Mouse (Mus musculus): ENCODE results near the gene Slc35b4. TPM values are rescaled to one million over a fixed set of nuclear protein-coding genes. Genes with fewer than 3 reads are reported as not detected.
A peak's percentile ranks its signal among the peaks of the same experiment; 100 is the strongest.

Gene Slc35b4
- polyA plus RNA-seq, 1 experiment from 2014 or later, result 17.2 TPM

- Histone ChIP-seq H3K4me3 (ENCODE audit: low read depth, low read length) (no peak overlapping the region), H3K4me2 (replicated peaks; ENCODE audit: low read depth) (no peak overlapping the region), H3K4me1 (replicated peaks; ENCODE audit: control insufficient read depth, insufficient read depth, low read length) (no peaks in the 10 kb centered on the region), H3K9me3 (ENCODE audit: control insufficient read depth) (no peaks in the 10 kb centered on the region), H3K27ac (ENCODE audit: low read depth, low read length) (no peak overlapping the region), H3K36me3 (ENCODE audit: control insufficient read depth, insufficient read depth) (no peaks in the 10 kb centered on the region), H3K27me3 (replicated peaks; ENCODE audit: control insufficient read depth, insufficient read depth, low read length) (no peaks in the 10 kb centered on the region), H3K9ac (ENCODE audit: low read depth, low read length) (no peak overlapping the region)
- no peak for ATAC-seq
- TF ChIP-seq CTCF (IDR thresholded peaks at IDR 0.05; ENCODE audit: low read depth), result no peak
- 75% methylated on average over 3 of the region's 3 CpGs for WGBS
Observed at GRCm38 (mm10) chr6:34183326-34183725, 6.4 kb upstream of the Slc35b4 start.

GRCm38 (mm10) chr6:34181961-34182360 lies 5.0 kb upstream of the Slc35b4 start:
- no peak for ATAC-seq
- TF ChIP-seq CTCF (IDR thresholded peaks at IDR 0.05; ENCODE audit: low read depth), result no peak
- WGBS, result 53% methylated on average over 3 of the region's 3 CpGs

GRCm38 (mm10) chr6:34179911-34180310 lies 3.0 kb upstream of the Slc35b4 start:
- Histone ChIP-seq H3K27ac (ENCODE audit: low read depth, low read length) (no peak overlapping the region), H3K4me3 (ENCODE audit: low read depth, low read length) (no peak overlapping the region), H3K4me2 (replicated peaks; ENCODE audit: low read depth) (no peak overlapping the region), H3K4me1 (replicated peaks; ENCODE audit: control insufficient read depth, insufficient read depth, low read length) (peaks cover 10% of the 10 kb centered on the region; the same call in 1 of the 2 replicates), H3K9me3 (ENCODE audit: control insufficient read depth) (no peaks in the 10 kb centered on the region), H3K27me3 (replicated peaks; ENCODE audit: control insufficient read depth, insufficient read depth, low read length) (no peaks in the 10 kb centered on the region), H3K36me3 (ENCODE audit: control insufficient read depth, insufficient read depth) (no peaks in the 10 kb centered on the region), H3K9ac (ENCODE audit: low read depth, low read length) (no peak overlapping the region)
- no peak for ATAC-seq
- TF ChIP-seq CTCF (IDR thresholded peaks at IDR 0.05; ENCODE audit: low read depth), result no peak
- 83% methylated on average over 4 of the region's 4 CpGs for whole genome bisulfite sequencing

More at GRCm38 (mm10) chr6:34181961-34182360, 5.0 kb upstream of the Slc35b4 start:
- no peaks in the 10 kb centered on the region for H3K36me3 ChIP-seq (ENCODE audit: control insufficient read depth, insufficient read depth)
- H3K4me2 ChIP-seq (replicated peaks; ENCODE audit: low read depth), result no peak overlapping the region
- no peak overlapping the region for H3K4me3 ChIP-seq (ENCODE audit: low read depth, low read length)
- H3K9ac ChIP-seq (ENCODE audit: low read depth, low read length), result no peak overlapping the region
- H3K27me3 ChIP-seq (replicated peaks; ENCODE audit: control insufficient read depth, insufficient read depth, low read length), result no peaks in the 10 kb centered on the region
- 0 out of 2 replicates have a peak, but pooled peaks cover 4% of the 10 kb centered on the region for H3K4me1 ChIP-seq (replicated peaks; ENCODE audit: control insufficient read depth, insufficient read depth, low read length)
- H3K27ac ChIP-seq (ENCODE audit: low read depth, low read length), result no peak overlapping the region
- H3K9me3 ChIP-seq (ENCODE audit: control insufficient read depth), result no peaks in the 10 kb centered on the region

- Histone ChIP-seq H3K4me1 (replicated peaks; ENCODE audit: control insufficient read depth, insufficient read depth, low read length) (peaks cover 10% of the 10 kb centered on the region; the same call in 1 of the 2 replicates), H3K4me2 (replicated peaks; ENCODE audit: low read depth) (no peak overlapping the region), H3K27me3 (replicated peaks; ENCODE audit: control insufficient read depth, insufficient read depth, low read length) (no peaks in the 10 kb centered on the region), H3K9ac (ENCODE audit: low read depth, low read length) (no peak overlapping the region), H3K27ac (ENCODE audit: low read depth, low read length) (no peak overlapping the region), H3K9me3 (ENCODE audit: control insufficient read depth) (no peaks in the 10 kb centered on the region), H3K4me3 (ENCODE audit: low read depth, low read length) (no peak overlapping the region), H3K36me3 (ENCODE audit: control insufficient read depth, insufficient read depth) (no peaks in the 10 kb centered on the region)
- TF ChIP-seq CTCF (IDR thresholded peaks at IDR 0.05; ENCODE audit: low read depth), result no peak
- WGBS, result 76% methylated on average over 3 of the region's 3 CpGs
- no peak for ATAC-seq
Observed at GRCm38 (mm10) chr6:34179007-34179406, 2.1 kb upstream of the Slc35b4 start.

GRCm38 (mm10) chr6:34176111-34176863 lies 624 bp downstream of the Slc35b4 start:
- 2% methylated on average over 29 of the region's 29 CpGs for WGBS
- Histone ChIP-seq H3K4me3 (ENCODE audit: low read depth, low read length) (peak overlapping the region; percentile 64), H3K4me1 (replicated peaks; ENCODE audit: control insufficient read depth, insufficient read depth, low read length) (peaks cover 10% of the 10 kb centered on the region; the same call in 1 of the 2 replicates), H3K9ac (ENCODE audit: low read depth, low read length) (peak overlapping the region; percentile 64), H3K36me3 (ENCODE audit: control insufficient read depth, insufficient read depth) (no peaks in the 10 kb centered on the region), H3K27me3 (replicated peaks; ENCODE audit: control insufficient read depth, insufficient read depth, low read length) (no peaks in the 10 kb centered on the region), H3K27ac (ENCODE audit: low read depth, low read length) (peak overlapping the region; percentile 65), H3K9me3 (ENCODE audit: control insufficient read depth) (no peaks in the 10 kb centered on the region), H3K4me2 (replicated peaks; ENCODE audit: low read depth) (peak overlapping the region; percentile 83)
- no peak for TF ChIP-seq CTCF (IDR thresholded peaks at IDR 0.05; ENCODE audit: low read depth)
- ATAC-seq, result peak; percentile 67

GRCm38 (mm10) chr6:34174715-34175114 lies 2.2 kb downstream of the Slc35b4 start:
- 38% methylated on average over 8 of the region's 8 CpGs for WGBS
- H3K4me2 ChIP-seq (replicated peaks; ENCODE audit: low read depth), result peak overlapping the region; percentile 13; the same call in 1 of the 2 replicates

More at GRCm38 (mm10) chr6:34174715-34175114, 2.2 kb downstream of the Slc35b4 start:
- Histone ChIP-seq H3K27ac (ENCODE audit: low read depth, low read length) (no peak overlapping the region), H3K4me1 (replicated peaks; ENCODE audit: control insufficient read depth, insufficient read depth, low read length) (peaks cover 10% of the 10 kb centered on the region; the same call in 1 of the 2 replicates), H3K9me3 (ENCODE audit: control insufficient read depth) (no peaks in the 10 kb centered on the region), H3K4me3 (ENCODE audit: low read depth, low read length) (no peak overlapping the region), H3K9ac (ENCODE audit: low read depth, low read length) (no peak overlapping the region), H3K27me3 (replicated peaks; ENCODE audit: control insufficient read depth, insufficient read depth, low read length) (no peaks in the 10 kb centered on the region), H3K36me3 (ENCODE audit: control insufficient read depth, insufficient read depth) (peaks cover 6% of the 10 kb centered on the region; the same call in 1 of the 2 replicates)
- ATAC-seq, result no peak
- no peak for TF ChIP-seq CTCF (IDR thresholded peaks at IDR 0.05; ENCODE audit: low read depth)
